In genomic region chr5:65391753-65392152, GRCm38 (mm10) we compare ENCODE assay signal across 8 mouse cellular contexts. TPM values are rescaled to one million over a fixed set of nuclear protein-coding genes. Genes with fewer than 3 reads are reported as not detected.
DNase-seq lines count a peak whose midpoint lies in the region; ATAC-seq and TF ChIP-seq lines count a peak whose summit lies in the region.

No protein-coding gene starts in this region.

- no peak for DNase-seq in heart, adult 11 months
- DNase-seq in retina, embryonic 14.5 days (ENCODE audit: low spot score), result peak; percentile 61
- no peak for DNase-seq in urinary bladder, adult 2 months (ENCODE audit: low spot score)
- DNase-seq in cerebellum, adult 11 months, result no peak

- H3K9me3 ChIP-seq in heart, embryonic 13.5 days, result no peaks in the 10 kb centered on the region
- H3K9me3 ChIP-seq in ES-Bruce4 (replicated peaks; ENCODE audit: control insufficient read depth, insufficient read depth, low read length, poor library complexity, severe bottlenecking), result no peaks in the 10 kb centered on the region
- no peaks in the 10 kb centered on the region for H3K9me3 ChIP-seq in limb, embryonic 12.5 days

- no peak for TF ChIP-seq POLR2A in ES-Bruce4 (IDR thresholded peaks at IDR 0.05; ENCODE audit: insufficient read depth, low read length)
- TF ChIP-seq POLR2A in embryonic fibroblast, embryonic 13.5 days (IDR thresholded peaks at IDR 0.05; ENCODE audit: low read depth, low read length), result no peak

- H3K4me1 ChIP-seq in heart, embryonic 13.5 days, result peaks cover 26% of the 10 kb centered on the region
- no peaks in the 10 kb centered on the region for H3K4me1 ChIP-seq in ES-Bruce4 (ENCODE audit: control insufficient read depth, insufficient read depth, low read length)
- H3K4me1 ChIP-seq in embryonic fibroblast, embryonic 13.5 days (ENCODE audit: control insufficient read depth, insufficient read depth, low read length), result 0 out of 2 replicates have a peak, but pooled peaks cover 6% of the 10 kb centered on the region
- H3K4me1 ChIP-seq in limb, embryonic 12.5 days (replicated peaks), result peaks cover 16% of the 10 kb centered on the region

- no peak for ATAC-seq in heart, embryonic 13.5 days (ENCODE audit: extremely low read depth, insufficient number of reproducible peaks, low FRiP score, low TSS enrichment)
- ATAC-seq in limb, embryonic 12.5 days (ENCODE audit: insufficient number of reproducible peaks, insufficient read depth, low FRiP score, low TSS enrichment, low read depth), result no peak

- peaks cover 71% of the 10 kb centered on the region for H3K36me3 ChIP-seq in heart, embryonic 13.5 days
- H3K36me3 ChIP-seq in ES-Bruce4 (ENCODE audit: control insufficient read depth, insufficient read depth, low read length, poor library complexity, severe bottlenecking), result peaks cover 36% of the 10 kb centered on the region
- H3K36me3 ChIP-seq in limb, embryonic 12.5 days, result peaks cover 55% of the 10 kb centered on the region

- H3K4me3 ChIP-seq in heart, embryonic 13.5 days, result peak overlapping the region; percentile 79
- H3K4me3 ChIP-seq in ES-Bruce4 (ENCODE audit: low read depth, low read length), result peak overlapping the region; percentile 64
- peak overlapping the region; percentile 78 for H3K4me3 ChIP-seq in embryonic fibroblast, embryonic 13.5 days (ENCODE audit: insufficient read depth, low read length)
- peak overlapping the region; percentile 98 for H3K4me3 ChIP-seq in limb, embryonic 12.5 days (replicated peaks)

- TF ChIP-seq CTCF in ES-Bruce4 (IDR thresholded peaks at IDR 0.05; ENCODE audit: low read depth, low read length), result no peak
- TF ChIP-seq CTCF in embryonic fibroblast, embryonic 13.5 days (IDR thresholded peaks at IDR 0.05; ENCODE audit: borderline replicate concordance, insufficient read depth, low read length), result no peak

- WGBS in heart, embryonic 13.5 days, result 5% methylated on average over 12 of the region's 12 CpGs
- WGBS in limb, embryonic 12.5 days, result 3% methylated on average over 12 of the region's 12 CpGs

- peak overlapping the region; percentile 65 for H3K27ac ChIP-seq in heart, embryonic 13.5 days (replicated peaks)
- H3K27ac ChIP-seq in ES-Bruce4 (ENCODE audit: insufficient read depth, low read length), result no peak overlapping the region
- no peak overlapping the region for H3K27ac ChIP-seq in embryonic fibroblast, embryonic 13.5 days (ENCODE audit: insufficient read depth, low read length)
- H3K27ac ChIP-seq in limb, embryonic 12.5 days, result peak overlapping the region; percentile 73; the same call in 1 of the 2 replicates

- H3K4me2 ChIP-seq in heart, embryonic 13.5 days, result peak overlapping the region; percentile 80
- peak overlapping the region; percentile 71 for H3K4me2 ChIP-seq in limb, embryonic 12.5 days

- H3K9ac ChIP-seq in heart, embryonic 13.5 days, result peak overlapping the region; percentile 85
- H3K9ac ChIP-seq in ES-Bruce4 (ENCODE audit: low read depth, poor library complexity, severe bottlenecking), result peak overlapping the region; percentile 43
- H3K9ac ChIP-seq in limb, embryonic 12.5 days (replicated peaks), result peak overlapping the region; percentile 99

- no peak for TF ChIP-seq EP300 in ES-Bruce4 (IDR thresholded peaks at IDR 0.05; ENCODE audit: insufficient read depth, low read depth, low read length)

- H3K27me3 ChIP-seq in heart, embryonic 13.5 days (replicated peaks), result no peaks in the 10 kb centered on the region
- no peaks in the 10 kb centered on the region for H3K27me3 ChIP-seq in ES-Bruce4 (ENCODE audit: control insufficient read depth, insufficient read depth, low read length, poor library complexity, severe bottlenecking)
- no peaks in the 10 kb centered on the region for H3K27me3 ChIP-seq in limb, embryonic 12.5 days

RNA-seq across cellular contexts. Expression of gene Lias, which starts 0.5 kb away (rescaled TPM):
- polyA plus RNA-seq in heart, embryonic 13.5 days (2015; fragmentation: Nextera tagmentation; extraction: Ambion mirVana), result 50.2 and 58.5 TPM in 2 replicates
- 45.7 and 53.5 TPM in 2 replicates for polyA plus RNA-seq in ES-Bruce4 (2011; ENCODE audit: insufficient read depth, insufficient read length, low read depth, missing spikeins)
- polyA plus RNA-seq in embryonic fibroblast, embryonic 13.5 days (2011; ENCODE audit: insufficient read length, low read depth, missing spikeins), result 34.4 and 47.6 TPM in 2 replicates
- 66.7 and 67.1 TPM in 2 replicates for polyA plus RNA-seq in limb, embryonic 12.5 days (2016; fragmentation: Nextera tagmentation; extraction: Ambion mirVana)
- polyA plus RNA-seq in urinary bladder, adult 2 months (2012; rRNA removed), result 38.6 and 41.1 TPM in 2 replicates

RNA-seq across cellular contexts. Expression of gene Rpl9, which starts 0.5 kb away (rescaled TPM):
- 607 and 662 TPM in 2 replicates for polyA plus RNA-seq in heart, embryonic 13.5 days (2015; fragmentation: Nextera tagmentation; extraction: Ambion mirVana)
- 573 and 625 TPM in 2 replicates for polyA plus RNA-seq in ES-Bruce4 (2011; ENCODE audit: insufficient read depth, insufficient read length, low read depth, missing spikeins)
- 888 and 993 TPM in 2 replicates for polyA plus RNA-seq in embryonic fibroblast, embryonic 13.5 days (2011; ENCODE audit: insufficient read length, low read depth, missing spikeins)
- polyA plus RNA-seq in limb, embryonic 12.5 days (2016; fragmentation: Nextera tagmentation; extraction: Ambion mirVana), result 1,006 and 1,010 TPM in 2 replicates
- 1,417 and 1,614 TPM in 2 replicates for polyA plus RNA-seq in urinary bladder, adult 2 months (2012; rRNA removed)

RNA-seq across cellular contexts. Expression of gene Klb, which starts 43.6 kb away (rescaled TPM):
- polyA plus RNA-seq in heart, embryonic 13.5 days (2015; fragmentation: Nextera tagmentation; extraction: Ambion mirVana), result 0.09 and 0.51 TPM in 2 replicates
- polyA plus RNA-seq in ES-Bruce4 (2011; ENCODE audit: insufficient read depth, insufficient read length, low read depth, missing spikeins), result not detected in 2 replicates
- polyA plus RNA-seq in embryonic fibroblast, embryonic 13.5 days (2011; ENCODE audit: insufficient read length, low read depth, missing spikeins), result not detected in 2 replicates
- polyA plus RNA-seq in limb, embryonic 12.5 days (2016; fragmentation: Nextera tagmentation; extraction: Ambion mirVana), result 0.09 TPM in 1 of 2 replicates, not detected in the other
- polyA plus RNA-seq in urinary bladder, adult 2 months (2012; rRNA removed), result 0.25 and 0.40 TPM in 2 replicates

RNA-seq across cellular contexts. Expression of gene Ugdh, which starts 44.0 kb away (rescaled TPM):
- polyA plus RNA-seq in heart, embryonic 13.5 days (2015; fragmentation: Nextera tagmentation; extraction: Ambion mirVana), result 62.6 and 64.7 TPM in 2 replicates
- 31.4 and 33.7 TPM in 2 replicates for polyA plus RNA-seq in ES-Bruce4 (2011; ENCODE audit: insufficient read depth, insufficient read length, low read depth, missing spikeins)
- polyA plus RNA-seq in embryonic fibroblast, embryonic 13.5 days (2011; ENCODE audit: insufficient read length, low read depth, missing spikeins), result 127 and 148 TPM in 2 replicates
- polyA plus RNA-seq in limb, embryonic 12.5 days (2016; fragmentation: Nextera tagmentation; extraction: Ambion mirVana), result 154 and 170 TPM in 2 replicates
- polyA plus RNA-seq in urinary bladder, adult 2 months (2012; rRNA removed), result 232 and 283 TPM in 2 replicates

RNA-seq across cellular contexts. Expression of gene Rfc1, which starts 56.3 kb away (rescaled TPM):
- polyA plus RNA-seq in heart, embryonic 13.5 days (2015; fragmentation: Nextera tagmentation; extraction: Ambion mirVana), result 57.9 and 59.3 TPM in 2 replicates
- 146 and 160 TPM in 2 replicates for polyA plus RNA-seq in ES-Bruce4 (2011; ENCODE audit: insufficient read depth, insufficient read length, low read depth, missing spikeins)
- polyA plus RNA-seq in embryonic fibroblast, embryonic 13.5 days (2011; ENCODE audit: insufficient read length, low read depth, missing spikeins), result 50.8 and 63.8 TPM in 2 replicates
- polyA plus RNA-seq in limb, embryonic 12.5 days (2016; fragmentation: Nextera tagmentation; extraction: Ambion mirVana), result 118 and 120 TPM in 2 replicates
- 21.7 and 24.1 TPM in 2 replicates for polyA plus RNA-seq in urinary bladder, adult 2 months (2012; rRNA removed)

Comparison
In these comparisons a context has a peak if more than half of its experiments do, and no peak if none do; other contexts are left out.
1. H3K27ac ChIP-seq: peak in heart, embryonic 13.5 days (single experiment) and limb, embryonic 12.5 days (single experiment); none in ES-Bruce4 (single experiment) and embryonic fibroblast, embryonic 13.5 days (single experiment).
2. H3K9ac ChIP-seq: peak in every context shown above with its lines; median percentile 99 in limb, embryonic 12.5 days; 85 in heart, embryonic 13.5 days; 43 in ES-Bruce4.
3. Peak in every context shown above with its lines, with median percentiles within 50 percentile points of each other: H3K4me3 ChIP-seq.